ENCODE assay signal across 14 mouse cellular contexts in genomic region chr9:31207732-31208131, GRCm38 (mm10). TPM values are rescaled to one million over a fixed set of nuclear protein-coding genes. Genes with fewer than 3 reads are reported as not detected.
DNase-seq lines count a peak whose midpoint lies in the region; ATAC-seq and TF ChIP-seq lines count a peak whose summit lies in the region.
"Had no signal": no experiment of that assay in that cellular context is flagged by ENCODE, and none has a peak within 500 bp of the region (broad histone marks: within the 10 kb centered on the region; RNA-seq: fewer than 3 reads in every experiment).

No protein-coding gene starts in this region.

- no peaks in the 10 kb centered on the region; the same call in none of the 2 replicates for H3K4me1 ChIP-seq in hindbrain, postnatal 0 days (ENCODE audit: insufficient read depth, low read length)
- no peaks in the 10 kb centered on the region for H3K4me1 ChIP-seq in hindbrain, embryonic 11.5 days (replicated peaks; ENCODE audit: control insufficient read depth, insufficient read depth, low read length)

- DNase-seq in hindbrain, postnatal 0 days (ENCODE audit: low spot score) = no peak
- no peak for DNase-seq in hindbrain, embryonic 11.5 days (ENCODE audit: low spot score)
- peak; percentile 71 to 76 for DNase-seq in cerebellum, adult 18-20 months
- peak; percentile 70 to 77 for DNase-seq in cerebellum, postnatal 10 days
- DNase-seq in lung, postnatal 10 days = peak; percentile 35
- no peak for DNase-seq in gastrocnemius, adult 8-10 months (ENCODE audit: low spot score in 2 of 2)
- no peak for DNase-seq in adipocyte (ENCODE audit: low spot score)

- no peak for TF ChIP-seq CTCF in hindbrain, postnatal 0 days (IDR thresholded peaks at IDR 0.05; ENCODE audit: low read depth)

- H3K4me2 ChIP-seq in hindbrain, postnatal 0 days (ENCODE audit: low read depth, low read length) = peak overlapping the region; percentile 7; the same call in 1 of the 2 replicates
- H3K4me2 ChIP-seq in hindbrain, embryonic 11.5 days (replicated peaks; ENCODE audit: low read depth, low read length) = no peak overlapping the region
- H3K4me2 ChIP-seq: limb, embryonic 15.5 days; midbrain, embryonic 12.5 days had no signal

- H3K27ac ChIP-seq in hindbrain, postnatal 0 days = no peak overlapping the region
- no peak overlapping the region for H3K27ac ChIP-seq in hindbrain, embryonic 11.5 days (ENCODE audit: low read depth, low read length)
- H3K27ac ChIP-seq: hindbrain, embryonic 10.5 days; left cerebral cortex, adult 2 months; limb, embryonic 15.5 days; midbrain, embryonic 12.5 days; stomach, postnatal 0 days had no signal

- H3K36me3 ChIP-seq in hindbrain, postnatal 0 days (ENCODE audit: insufficient read depth, low read length) = no peaks in the 10 kb centered on the region
- no peaks in the 10 kb centered on the region for H3K36me3 ChIP-seq in hindbrain, embryonic 11.5 days (ENCODE audit: control insufficient read depth, insufficient read depth, low read length)
- H3K36me3 ChIP-seq: hindbrain, embryonic 10.5 days; limb, embryonic 15.5 days; midbrain, embryonic 12.5 days had no signal

- no peaks in the 10 kb centered on the region for H3K27me3 ChIP-seq in hindbrain, postnatal 0 days (ENCODE audit: insufficient read depth, low read length)
- H3K27me3 ChIP-seq in hindbrain, embryonic 11.5 days (ENCODE audit: control insufficient read depth, insufficient read depth, low read length) = no peaks in the 10 kb centered on the region
- H3K27me3 ChIP-seq: limb, embryonic 15.5 days; midbrain, embryonic 12.5 days had no signal

- WGBS in hindbrain, postnatal 0 days = 50% methylated on average over 3 of the region's 3 CpGs
- 87% methylated on average over 3 of the region's 3 CpGs for WGBS in hindbrain, embryonic 11.5 days

- ATAC-seq in hindbrain, postnatal 0 days = no peak
- no peak for ATAC-seq in hindbrain, embryonic 11.5 days (ENCODE audit: low FRiP score)
- ATAC-seq: intestine, postnatal 0 days had no signal

- no peak overlapping the region for H3K9ac ChIP-seq in hindbrain, postnatal 0 days (replicated peaks; ENCODE audit: low read length)
- no peak overlapping the region for H3K9ac ChIP-seq in hindbrain, embryonic 11.5 days (ENCODE audit: low read depth, low read length)
- H3K9ac ChIP-seq: limb, embryonic 15.5 days; midbrain, embryonic 12.5 days had no signal

- no peak overlapping the region for H3K4me3 ChIP-seq in hindbrain, postnatal 0 days (ENCODE audit: low read length)
- H3K4me3 ChIP-seq in hindbrain, embryonic 11.5 days (ENCODE audit: low read depth, low read length) = no peak overlapping the region
- H3K4me3 ChIP-seq: erythroblast, embryonic 14.5 days; hindbrain, embryonic 10.5 days; left cerebral cortex, adult 2 months; limb, embryonic 15.5 days; midbrain, embryonic 12.5 days had no signal

- no peaks in the 10 kb centered on the region for H3K9me3 ChIP-seq in hindbrain, postnatal 0 days (ENCODE audit: low read length)
- H3K9me3 ChIP-seq in hindbrain, embryonic 11.5 days (ENCODE audit: control insufficient read depth, low read length) = no peaks in the 10 kb centered on the region
- H3K9me3 ChIP-seq: hindbrain, embryonic 10.5 days; limb, embryonic 15.5 days; midbrain, embryonic 12.5 days had no signal

RNA-seq across cellular contexts. Expression of gene Aplp2, which starts 3.9 kb away (rescaled TPM):
- total RNA-seq in hindbrain, postnatal 0 days (2014; rRNA removed) = 444 and 454 TPM in 2 replicates
- polyA plus RNA-seq in hindbrain, postnatal 0 days (2015; fragmentation: Nextera tagmentation; extraction: Ambion mirVana) = 466 and 472 TPM in 2 replicates
- 240 and 278 TPM in 2 replicates for polyA plus RNA-seq in hindbrain, embryonic 11.5 days (2014; fragmentation: Nextera tagmentation; extraction: Ambion mirVana)
- total RNA-seq in gastrocnemius, adult 8-10 months (2022) = 100 to 1,000 TPM in 3 of 4 experiments, 10 to 100 TPM in 1; 91.3 to 137 (median 108) TPM

Comparison
In these comparisons a context has a peak if more than half of its experiments do, and no peak if none do; other contexts are left out.
1. DNase-seq: peak in cerebellum, adult 18-20 months (2 of 2), cerebellum, postnatal 10 days (2 of 2) and lung, postnatal 10 days (single experiment); none in hindbrain, postnatal 0 days (single experiment), hindbrain, embryonic 11.5 days (single experiment), gastrocnemius, adult 8-10 months (0 of 2) and adipocyte (single experiment).